Mouse (Mus musculus) E14TG2a.4 (cell line): ENCODE data around the gene Cryzl1.

Experiments
- H3K27me3 ChIP-seq: 2 replicates; pipeline ENCODE4 v1.6.1; 2014; ENCODE audit warnings: low read length, control low read depth; ENCODE audit not compliant: insufficient read depth
- H3K36me3 ChIP-seq: 2 replicates; pipeline ENCODE4 v1.6.1; 2014; ENCODE audit warnings: low read length, control low read depth; ENCODE audit not compliant: insufficient read depth
- H3K4me1 ChIP-seq: replicated peaks from 2 replicates; pipeline ENCODE4 v1.6.1; 2014; ENCODE audit warnings: low read depth, low read length, control low read depth
- H3K4me3 ChIP-seq: replicated peaks from 2 replicates; pipeline ENCODE4 v1.5.1; 2014; ENCODE audit warnings: mild to moderate bottlenecking, low read length
- H3K9me3 ChIP-seq: 2 replicates; pipeline ENCODE4 v1.6.1; 2014; ENCODE audit warnings: low read length, control low read depth
- CTCF ChIP-seq: conservative IDR thresholded peaks from 2 replicates; pipeline ENCODE4 v1.5.1; 2014; ENCODE audit warnings: low read length
- NANOG ChIP-seq: IDR thresholded peaks from 2 replicates; pipeline ENCODE4 v1.6.1; 2014; ENCODE audit warnings: borderline replicate concordance, low read length, mixed read lengths
- POU5F1 ChIP-seq: IDR thresholded peaks from 2 replicates; pipeline ENCODE4 v1.6.1; 2014; ENCODE audit warnings: low read length, borderline replicate concordance

Cryzl1 gene

DNA sequence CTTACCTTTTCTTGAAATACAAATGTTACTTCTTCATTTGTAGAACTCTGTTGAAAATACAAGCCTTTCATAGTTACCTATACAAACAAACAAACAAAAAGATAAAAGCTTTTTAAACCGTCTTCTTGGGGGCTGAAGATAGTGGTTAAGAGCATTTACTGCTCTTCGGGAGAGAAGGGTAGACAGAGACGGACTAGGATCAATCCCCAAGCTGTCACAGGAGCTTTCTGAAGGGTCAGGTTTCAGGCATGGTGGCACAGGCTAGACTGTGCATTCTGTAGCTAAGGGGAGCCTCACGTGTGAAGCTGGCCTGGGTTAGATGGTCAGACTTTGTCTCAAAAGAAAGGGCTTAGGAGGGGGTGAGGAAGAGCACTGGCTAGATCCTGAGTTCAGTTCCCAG is 11.4 kb downstream of the Cryzl1 start:
- Histone ChIP-seq H3K9me3 (peaks cover 6% of the 10 kb centered on the region), H3K4me3 (no peak overlapping the region), H3K4me1 (peaks cover 30% of the 10 kb centered on the region), H3K27me3 (no peaks in the 10 kb centered on the region), H3K36me3 (peaks cover 40% of the 10 kb centered on the region)
- TF ChIP-seq POU5F1: no peak
- no peak for TF ChIP-seq NANOG
- TF ChIP-seq CTCF: no peak

GRCm38 (mm10) chr16:91716927-91717349 is 11.8 kb downstream of the Cryzl1 start:
- Histone ChIP-seq H3K4me1 (peaks cover 30% of the 10 kb centered on the region), H3K4me3 (no peak overlapping the region), H3K36me3 (peaks cover 45% of the 10 kb centered on the region), H3K9me3 (peaks cover 10% of the 10 kb centered on the region), H3K27me3 (no peaks in the 10 kb centered on the region)
- TF ChIP-seq NANOG: no peak
- no peak for TF ChIP-seq POU5F1
- no peak for TF ChIP-seq CTCF

DNA sequence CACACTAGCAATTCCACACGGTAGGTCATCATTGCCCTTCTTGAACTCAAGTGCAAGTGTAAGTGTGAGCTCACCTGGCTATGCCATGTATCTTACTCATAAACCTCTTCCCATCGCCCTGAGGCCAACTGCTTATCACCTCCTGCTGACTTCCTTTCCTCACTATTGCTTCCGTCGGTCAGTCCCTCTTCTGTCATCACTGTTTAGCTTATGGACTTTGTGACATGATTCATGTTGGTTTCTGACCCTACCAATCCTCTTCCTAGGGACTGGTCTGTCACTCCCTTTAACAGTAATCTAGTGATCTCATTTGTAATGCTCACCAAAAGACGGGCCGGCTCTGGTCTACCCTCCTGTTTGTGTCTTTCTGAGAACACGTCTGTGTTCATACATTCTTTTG is 18.5 kb downstream of the Cryzl1 start:
- Histone ChIP-seq H3K9me3 (peaks cover 48% of the 10 kb centered on the region), H3K4me1 (no peaks in the 10 kb centered on the region), H3K36me3 (peaks cover 81% of the 10 kb centered on the region), H3K27me3 (no peaks in the 10 kb centered on the region), H3K4me3 (0 out of 2 replicates have a peak overlapping the region, but pooled peaks have one; percentile 3)
- TF ChIP-seq POU5F1: no peak
- TF ChIP-seq NANOG: no peak
- TF ChIP-seq CTCF: no peak

- peaks cover 16% of the 10 kb centered on the region for H3K9me3 ChIP-seq
These were observed 24.0 kb downstream of the Cryzl1 start for GRCm38 (mm10) chr16:91704603-91705340.

DNA sequence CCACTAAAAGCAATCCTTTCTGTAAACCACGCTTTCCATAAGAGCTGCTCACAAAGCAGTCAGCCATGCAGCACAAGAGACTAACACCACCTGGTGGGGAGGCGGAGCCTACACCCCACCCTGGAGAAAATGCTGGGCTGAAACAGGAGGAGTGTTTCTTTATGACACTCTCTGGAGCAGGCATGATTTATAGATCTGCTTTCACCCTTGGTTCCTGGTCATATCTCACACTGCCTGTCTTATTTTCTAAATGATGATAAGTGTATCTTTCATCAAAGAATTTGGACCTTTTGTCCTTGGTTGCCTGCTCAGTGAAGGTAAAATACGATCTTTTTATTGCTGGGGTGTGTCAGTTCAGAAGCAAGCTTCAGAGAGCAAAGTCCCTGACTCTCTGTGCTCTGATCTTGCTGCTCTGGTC is 26.0 kb downstream of the Cryzl1 start:
- peaks cover 49% of the 10 kb centered on the region for H3K36me3 ChIP-seq
- H3K9me3 ChIP-seq: no peaks in the 10 kb centered on the region
- no peak for TF ChIP-seq POU5F1
- TF ChIP-seq CTCF: no peak
- TF ChIP-seq NANOG: no peak
- peaks cover 22% of the 10 kb centered on the region for H3K4me1 ChIP-seq
- H3K4me3 ChIP-seq: no peak overlapping the region
- H3K27me3 ChIP-seq: no peaks in the 10 kb centered on the region

More at GRCm38 (mm10) chr16:91704603-91705340, 24.0 kb downstream of the Cryzl1 start:
- no peak overlapping the region for H3K4me3 ChIP-seq
- TF ChIP-seq CTCF (no peak), NANOG (no peak), POU5F1 (no peak)
- H3K36me3 ChIP-seq: peaks cover 46% of the 10 kb centered on the region
- H3K4me1 ChIP-seq: peaks cover 22% of the 10 kb centered on the region
- no peaks in the 10 kb centered on the region for H3K27me3 ChIP-seq

- no peak overlapping the region; the same call in 1 of the 2 replicates for H3K4me3 ChIP-seq
- peaks cover 22% of the 10 kb centered on the region for H3K4me1 ChIP-seq
- TF ChIP-seq CTCF (no peak), NANOG (no peak), POU5F1 (no peak)
These were observed 26.9 kb downstream of the Cryzl1 start for GRCm38 (mm10) chr16:91701908-91702307.

GRCm38 (mm10) chr16:91698995-91699394 is 29.8 kb downstream of the Cryzl1 start:
- Histone ChIP-seq H3K9me3 (no peaks in the 10 kb centered on the region), H3K36me3 (peaks cover 36% of the 10 kb centered on the region), H3K4me3 (no peak overlapping the region)

More at GRCm38 (mm10) chr16:91701908-91702307, 26.9 kb downstream of the Cryzl1 start:
- Histone ChIP-seq H3K27me3 (no peaks in the 10 kb centered on the region), H3K36me3 (peaks cover 48% of the 10 kb centered on the region), H3K9me3 (no peaks in the 10 kb centered on the region)

GRCm38 (mm10) chr16:91695108-91695755 is 33.5 kb downstream of the Cryzl1 start:
- Histone ChIP-seq H3K4me1 (0 out of 2 replicates have a peak, but pooled peaks cover 4% of the 10 kb centered on the region), H3K9me3 (no peaks in the 10 kb centered on the region), H3K4me3 (no peak overlapping the region), H3K36me3 (peaks cover 38% of the 10 kb centered on the region), H3K27me3 (no peaks in the 10 kb centered on the region)
- TF ChIP-seq CTCF: no peak
- no peak for TF ChIP-seq NANOG
- no peak for TF ChIP-seq POU5F1

More at GRCm38 (mm10) chr16:91698995-91699394, 29.8 kb downstream of the Cryzl1 start:
- H3K27me3 ChIP-seq: no peaks in the 10 kb centered on the region
- TF ChIP-seq NANOG: no peak
- TF ChIP-seq CTCF: no peak
- no peak for TF ChIP-seq POU5F1
- peaks cover 20% of the 10 kb centered on the region for H3K4me1 ChIP-seq
